Mouse (Mus musculus) small intestine, adult 10 weeks (tissue): ENCODE data around the gene Pygo1. TPM values are rescaled to one million over a fixed set of nuclear protein-coding genes. Genes with fewer than 3 reads are reported as not detected.

Experiments used
- polyA plus RNA-seq: library from polyadenylated mRNA; stranded (reverse); fragments of 350-450 nt; fragmentation: Illumina TruSeq; extraction: RNeasy Lipid Tissue Mini Kit (QIAGEN cat#74804); gene quantifications from one replicate; pipeline ENCODE4 v1.2.3, GENCODE M21; 2014; ENCODE audit warnings: low replicate concordance

Gene Pygo1
- 0.82 TPM for polyA plus RNA-seq

GRCm38 (mm10) chr9:72925021-72925934 is at the start of gene Pygo1:
Gene Pygo1, plus strand, starts transcription at chr9:72925645.

DNA sequence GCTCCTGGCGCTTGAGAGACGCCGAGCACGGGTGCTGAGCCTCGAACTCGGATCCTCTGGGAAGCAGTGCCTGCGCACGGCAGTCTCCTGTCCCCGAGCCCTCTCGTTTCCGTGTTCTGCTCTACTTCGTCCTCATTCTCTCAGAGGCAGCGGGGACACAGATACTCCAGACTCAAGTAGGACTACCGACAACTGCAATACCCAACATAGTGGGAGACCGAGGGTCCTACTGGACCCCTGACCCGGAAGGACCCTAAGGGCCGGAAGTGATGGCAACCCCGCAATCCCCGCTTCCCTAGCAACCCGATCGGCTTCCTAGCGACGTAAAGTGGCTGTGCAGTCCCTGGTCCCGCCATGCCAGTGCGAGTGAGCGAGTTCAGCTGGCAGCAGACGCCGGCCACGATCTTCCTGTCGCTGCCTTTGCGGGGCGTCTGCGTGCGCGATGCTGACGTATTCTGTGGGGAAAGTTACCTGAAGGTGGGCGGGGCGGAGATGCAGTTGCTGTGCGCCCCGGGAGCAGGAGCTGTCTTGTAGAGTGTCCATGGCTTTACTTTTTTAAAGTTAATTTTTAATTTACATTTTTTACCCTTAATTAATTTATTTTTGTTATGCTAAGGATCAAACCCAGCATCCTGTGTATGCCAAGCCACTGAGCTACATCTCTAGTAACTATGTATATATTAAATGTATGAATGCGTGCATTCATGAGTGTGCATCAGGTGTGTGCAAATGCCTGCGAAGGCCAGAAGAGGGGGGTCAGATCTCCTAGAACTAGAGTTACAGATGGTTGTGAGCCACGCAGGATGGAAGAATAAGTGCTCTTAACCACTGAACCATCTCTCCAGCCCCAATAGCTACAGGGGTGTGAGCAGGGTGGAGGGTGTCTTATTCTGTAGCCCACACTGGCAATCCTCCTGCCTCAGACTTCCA is 33.3 kb downstream of the Pygo1 start, which contains the start of the genes Dyx1c1 and Gm44503:
Gene Dyx1c1, plus strand, starts transcription at position 265 of the 930 bp plus-strand sequence.
Gene Gm44503, plus strand, starts transcription at position 332 of the 930 bp plus-strand sequence.

GRCm38 (mm10) chr9:72985250-72986220 is 60.1 kb downstream of the Pygo1 start, which contains the start of the genes Ccpg1os and Ccpg1:
Gene Ccpg1os, minus strand, starts transcription at chr9:72985382.
Gene Ccpg1, plus strand, starts transcription at chr9:72985429.

Other genes starting within 250 kb of the Pygo1 start
- gene Prtg, start 118.8 kb upstream of the Pygo1 start, polyA plus RNA-seq = 0.19 TPM
- gene Dyx1c1, start 33.1 kb downstream of the Pygo1 start, polyA plus RNA-seq = not detected
- gene Gm44503, start 33.2 kb downstream of the Pygo1 start, polyA plus RNA-seq = not detected
- 8.4 TPM for gene Ccpg1os, start 59.7 kb downstream of the Pygo1 start, polyA plus RNA-seq
- gene Ccpg1, start 59.8 kb downstream of the Pygo1 start, polyA plus RNA-seq = 57.4 TPM
- 5.1 TPM for gene Pigb, start 114.7 kb downstream of the Pygo1 start, polyA plus RNA-seq
- gene Rab27a, start 119.2 kb downstream of the Pygo1 start, polyA plus RNA-seq = 18.5 TPM
- not detected for gene Khdc3, start 176.2 kb downstream of the Pygo1 start, polyA plus RNA-seq
- gene Gm20509, start 176.8 kb downstream of the Pygo1 start, polyA plus RNA-seq = not detected
- 35.5 TPM for gene Rsl24d1, start 187.8 kb downstream of the Pygo1 start, polyA plus RNA-seq